ENCODE assay signal across 8 mouse cellular contexts in genomic region chr10:7076201-7076600, GRCm38 (mm10). TPM values are rescaled to one million over a fixed set of nuclear protein-coding genes. Genes with fewer than 3 reads are reported as not detected.
DNase-seq lines count a peak whose midpoint lies in the region; ATAC-seq and TF ChIP-seq lines count a peak whose summit lies in the region.

No protein-coding gene starts in this region.

- intact Hi-C loops in heart, postnatal 36 days (cut with DNase I), result loop anchor here (1.0 to 10.0 kb wide), 3 partner anchors 136 to 1041 kb away; partner anchors contain the start of gene Cnksr3

- WGBS in cerebellum, adult 2 months, result 6% methylated on average over 8 of the region's 8 CpGs
- WGBS in large intestine, adult 2 months, result 11% methylated on average over 8 of the region's 8 CpGs
- WGBS in lung, adult 2 months, result 3% methylated on average over 8 of the region's 8 CpGs
- 22% methylated on average over 8 of the region's 8 CpGs for WGBS in thymus, adult 2 months

- H3K4me1 ChIP-seq in ES-Bruce4 (ENCODE audit: control insufficient read depth, insufficient read depth, low read length), result no peaks in the 10 kb centered on the region
- peaks cover 24% of the 10 kb centered on the region for H3K4me1 ChIP-seq in cerebellum, adult 2 months (ENCODE audit: control insufficient read depth, insufficient read depth, low read length)
- H3K4me1 ChIP-seq in lung, adult 2 months (ENCODE audit: control insufficient read depth, insufficient read depth, low read length), result no peaks in the 10 kb centered on the region
- no peaks in the 10 kb centered on the region for H3K4me1 ChIP-seq in thymus, adult 2 months (replicated peaks; ENCODE audit: control insufficient read depth, insufficient read depth, low read length)

- no peak overlapping the region for H3K27ac ChIP-seq in ES-Bruce4 (ENCODE audit: insufficient read depth, low read length)
- peak overlapping the region; percentile 93 for H3K27ac ChIP-seq in cerebellum, adult 2 months (ENCODE audit: insufficient read depth, low read length)
- H3K27ac ChIP-seq in thymus, adult 2 months (ENCODE audit: control insufficient read depth, insufficient read depth, low read length), result no peak overlapping the region

- ATAC-seq in neutrophil, adult 5-6 weeks (ENCODE audit: extremely low read depth, insufficient number of reproducible peaks, low FRiP score, poor library complexity, severe bottlenecking), result peak; percentile 88

- H3K9ac ChIP-seq in ES-Bruce4 (ENCODE audit: low read depth, poor library complexity, severe bottlenecking), result no peak overlapping the region

- H3K36me3 ChIP-seq in ES-Bruce4 (ENCODE audit: control insufficient read depth, insufficient read depth, low read length, poor library complexity, severe bottlenecking), result no peaks in the 10 kb centered on the region
- H3K36me3 ChIP-seq in thymus, adult 2 months (ENCODE audit: control insufficient read depth, insufficient read depth, low read length), result no peaks in the 10 kb centered on the region

- H3K4me3 ChIP-seq in ES-Bruce4 (ENCODE audit: low read depth, low read length), result no peak overlapping the region
- no peak overlapping the region for H3K4me3 ChIP-seq in cerebellum, adult 2 months (replicated peaks; ENCODE audit: insufficient read depth, low read depth, low read length)
- H3K4me3 ChIP-seq in lung, adult 2 months (replicated peaks; ENCODE audit: extremely low read depth, low read depth, low read length), result no peak overlapping the region
- no peak overlapping the region for H3K4me3 ChIP-seq in thymus, adult 2 months (ENCODE audit: control insufficient read depth, insufficient read depth, low read length)

- TF ChIP-seq CTCF in ES-Bruce4 (IDR thresholded peaks at IDR 0.05; ENCODE audit: low read depth, low read length), result peak; percentile 86
- TF ChIP-seq CTCF in cerebellum, adult 2 months (IDR thresholded peaks at IDR 0.05; ENCODE audit: borderline replicate concordance, insufficient read depth, low read depth, low read length), result peak; percentile 87
- peak; percentile 91 for TF ChIP-seq CTCF in lung, adult 2 months (IDR thresholded peaks at IDR 0.05; ENCODE audit: insufficient read depth, low read length)
- TF ChIP-seq CTCF in thymus, adult 2 months (IDR thresholded peaks at IDR 0.05; ENCODE audit: borderline replicate concordance, control insufficient read depth, extremely low read depth, insufficient read depth, low read length, poor library complexity), result peak; percentile 77

- TF ChIP-seq EP300 in ES-Bruce4 (IDR thresholded peaks at IDR 0.05; ENCODE audit: insufficient read depth, low read depth, low read length), result no peak

- no peaks in the 10 kb centered on the region for H3K9me3 ChIP-seq in ES-Bruce4 (replicated peaks; ENCODE audit: control insufficient read depth, insufficient read depth, low read length, poor library complexity, severe bottlenecking)

- TF ChIP-seq POLR2A in ES-Bruce4 (IDR thresholded peaks at IDR 0.05; ENCODE audit: insufficient read depth, low read length), result no peak
- 0 out of 2 replicates have a peak, but pooled peaks have one; percentile 23 for TF ChIP-seq POLR2A in cerebellum, adult 2 months (IDR thresholded peaks at IDR 0.05; ENCODE audit: borderline replicate concordance, insufficient read depth, low read length)
- no peak for TF ChIP-seq POLR2A in lung, adult 2 months (IDR thresholded peaks at IDR 0.05; ENCODE audit: borderline replicate concordance, extremely low read depth, low read depth, low read length)
- TF ChIP-seq POLR2A in thymus, adult 2 months (IDR thresholded peaks at IDR 0.05; ENCODE audit: control insufficient read depth, extremely low read depth, insufficient read depth, low read length, poor library complexity), result no peak

- DNase-seq in cerebellum, adult 2 months, result peak; percentile 89 to 91
- peak; percentile 74 for DNase-seq in forelimb bud, embryonic 11.5 days (ENCODE audit: low read depth, low spot score)
- peak; percentile 74 to 79 for DNase-seq in heart, postnatal 36 days
- DNase-seq in large intestine, adult 2 months (ENCODE audit: low read depth, low spot score), result peak; percentile 36
- peak; percentile 63 for DNase-seq in lung, adult 2 months
- peak; percentile 62 for DNase-seq in thymus, adult 2 months

- no peaks in the 10 kb centered on the region for H3K27me3 ChIP-seq in ES-Bruce4 (ENCODE audit: control insufficient read depth, insufficient read depth, low read length, poor library complexity, severe bottlenecking)
- H3K27me3 ChIP-seq in cerebellum, adult 2 months (ENCODE audit: control insufficient read depth, insufficient read depth, low read length), result no peaks in the 10 kb centered on the region
- no peaks in the 10 kb centered on the region for H3K27me3 ChIP-seq in thymus, adult 2 months (ENCODE audit: control insufficient read depth, insufficient read depth, low read length)

RNA-seq across cellular contexts. Expression of gene Ipcef1, which starts 23.9 kb away (rescaled TPM):
- polyA plus RNA-seq in ES-Bruce4 (2011; ENCODE audit: insufficient read depth, insufficient read length, low read depth, missing spikeins), result not detected in 2 replicates
- polyA plus RNA-seq in cerebellum, adult 2 months (2012; rRNA removed), result 22.5 and 28.0 TPM in 2 replicates
- under 1 TPM; 0.11 to 0.19 TPM for total RNA-seq in heart, postnatal 36 days (2021)
- polyA plus RNA-seq in large intestine, adult 2 months (2012; rRNA removed), result 0.30 and 0.52 TPM in 2 replicates
- polyA plus RNA-seq in lung, adult 2 months (2012; rRNA removed), result 0.45 and 1.0 TPM in 2 replicates
- total RNA-seq in neutrophil, adult 5-6 weeks (2017), result 111 and 119 TPM in 2 replicates
- polyA plus RNA-seq in thymus, adult 2 months (2012; rRNA removed), result 6.5 and 7.6 TPM in 2 replicates

Comparison
In these comparisons a context has a peak if more than half of its experiments do, and no peak if none do; other contexts are left out.
1. DNase-seq: peak in every context shown above with its lines; median percentile 90 in cerebellum, adult 2 months; 76 in heart, postnatal 36 days; 74 in forelimb bud, embryonic 11.5 days; 63 in lung, adult 2 months; 62 in thymus, adult 2 months; 36 in large intestine, adult 2 months.